Mouse (Mus musculus) CD8-positive naive resting alpha-beta T cell, adult 2 months (primary cell): ENCODE measurements around the gene Akap9.
"Not testable (repeated sequence)": the region's sequence is repeated elsewhere in the genome, so short reads cannot be mapped to it uniquely, and the experiment has no call there.

ENCODE experiments used
- DNase-seq, 2 experiments: peaks; one replicate each; pipeline ENCODE4 v3.0.0; 2022; ENCODE audit warnings: low read depth in 2 of 2, low spot score in 2 of 2

Akap9 gene

GRCm38 (mm10) chr5:3927801-3928689 lies at the start of gene Akap9:
TSS of gene Akap9 (plus strand) at chr5:3928054.
- peak; percentile 36 to 45 for DNase-seq

GRCm38 (mm10) chr5:3886862-3887261 lies 41.0 kb upstream of the Akap9 start:
- not testable (repeated sequence) for DNase-seq

GRCm38 (mm10) chr5:3889201-3889600 lies 38.7 kb upstream of the Akap9 start:
- no peak for DNase-seq

GRCm38 (mm10) chr5:3893459-3894293 lies 34.2 kb upstream of the Akap9 start, which contains the start of gene Mterf1a:
TSS of gene Mterf1a (minus strand) at chr5:3893933.
- peak; percentile 35 to 42 for DNase-seq

GRCm38 (mm10) chr5:3894294-3894619 lies 33.6 kb upstream of the Akap9 start:
- DNase-seq, result not testable (repeated sequence)

- DNase-seq, result no peak
These were observed 22.4 kb upstream of the Akap9 start for GRCm38 (mm10) chr5:3905471-3905870.

GRCm38 (mm10) chr5:3922350-3922749 lies 5.5 kb upstream of the Akap9 start:
- no peak for DNase-seq

- no peak for DNase-seq
These were observed 1.2 kb upstream of the Akap9 start for GRCm38 (mm10) chr5:3926666-3927065.

GRCm38 (mm10) chr5:3928690-3929046 lies 814 bp downstream of the Akap9 start:
- DNase-seq, result peak; percentile 9 to 27

- DNase-seq, result no peak
These were observed 2.9 kb downstream of the Akap9 start for GRCm38 (mm10) chr5:3930760-3931159.

- DNase-seq, result no peak
These were observed 3.8 kb downstream of the Akap9 start for GRCm38 (mm10) chr5:3931636-3932035.

- DNase-seq, result no peak
These were observed 5.7 kb downstream of the Akap9 start for GRCm38 (mm10) chr5:3933551-3933950.

- DNase-seq, result no peak
These were observed 7.4 kb downstream of the Akap9 start for GRCm38 (mm10) chr5:3935266-3935665.

GRCm38 (mm10) chr5:3935778-3936554 lies 8.1 kb downstream of the Akap9 start:
- no peak for DNase-seq

- DNase-seq, result no peak
These were observed 11.1 kb downstream of the Akap9 start for GRCm38 (mm10) chr5:3938905-3939304.

GRCm38 (mm10) chr5:3939335-3939734 lies 11.5 kb downstream of the Akap9 start:
- no peak for DNase-seq

- DNase-seq, result no peak
These were observed 13.4 kb downstream of the Akap9 start for GRCm38 (mm10) chr5:3941240-3941639.

GRCm38 (mm10) chr5:3943169-3943568 lies 15.3 kb downstream of the Akap9 start:
- DNase-seq, result not testable (repeated sequence)

- no peak for DNase-seq
These were observed 24.6 kb downstream of the Akap9 start for GRCm38 (mm10) chr5:3952498-3952897.

GRCm38 (mm10) chr5:3954541-3954940 lies 26.7 kb downstream of the Akap9 start:
- DNase-seq, result no peak

- DNase-seq, result no peak
These were observed 33.4 kb downstream of the Akap9 start for GRCm38 (mm10) chr5:3961286-3961685.
